Mouse (Mus musculus): ENCODE measurements around the gene Gm45521. TPM values are rescaled to one million over a fixed set of nuclear protein-coding genes. Genes with fewer than 3 reads are reported as not detected.

Gene Gm45521
- not detected for polyA plus RNA-seq (2014; fragmentation: Illumina TruSeq; extraction: RNeasy Lipid Tissue Mini Kit (QIAGEN cat#74804); ENCODE audit: low read depth, low replicate concordance)

GRCm38 (mm10) chr14:7957049-7957448 lies at the start of gene Gm45521:
Gm45521 (plus strand) TSS chr14:7957288.

GRCm38 (mm10) chr14:7994271-7994767 lies 37.2 kb downstream of the Gm45521 start, which contains the start of gene Dnase1l3:
Dnase1l3 (minus strand) TSS chr14:7994573.

DNA sequence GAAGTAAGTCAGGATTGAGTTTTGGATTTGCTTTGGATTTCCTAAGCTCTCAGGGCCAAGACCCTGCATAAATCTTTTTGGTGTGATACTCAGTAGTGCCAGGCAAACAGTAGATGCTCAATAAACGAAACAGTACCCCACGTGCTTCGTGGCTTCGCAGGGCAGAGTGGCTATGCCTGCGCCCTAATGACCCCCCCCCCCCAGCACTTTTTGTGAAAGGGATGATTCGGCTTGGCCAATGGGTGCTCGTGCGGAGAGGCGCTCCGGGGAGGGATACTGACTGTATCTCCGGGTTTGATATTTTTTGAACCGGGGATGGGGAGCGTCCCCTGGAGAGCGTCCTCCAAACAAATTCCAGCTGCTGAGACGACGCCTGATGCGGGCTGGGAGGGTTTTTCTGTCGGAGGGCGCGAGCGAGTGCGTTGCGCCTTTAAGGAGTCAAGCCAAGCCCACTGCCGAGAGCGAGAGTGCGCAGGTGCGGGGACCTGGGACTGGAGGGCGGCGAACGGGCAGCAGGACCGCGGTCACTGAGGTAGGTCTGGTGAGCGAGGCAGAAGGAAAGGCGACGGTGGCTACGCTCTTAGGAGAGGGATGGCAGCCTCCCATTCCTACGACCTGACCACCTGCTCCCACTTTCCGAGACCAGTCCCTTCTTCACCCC lies 45.5 kb downstream of the Gm45521 start, which contains the start of gene Abhd6:
Gene Abhd6 (plus strand): TSS at position 471 of the 661 bp plus-strand sequence.

Other genes starting within 250 kb of the Gm45521 start
- gene Gm26661, start 165.7 kb upstream of the Gm45521 start, polyA plus RNA-seq (2014; fragmentation: Illumina TruSeq; extraction: RNeasy Lipid Tissue Mini Kit (QIAGEN cat#74804); ENCODE audit: low read depth, low replicate concordance), result 0.93 TPM
- 27.3 TPM for gene Flnb, start 139.3 kb upstream of the Gm45521 start, polyA plus RNA-seq (2014; fragmentation: Illumina TruSeq; extraction: RNeasy Lipid Tissue Mini Kit (QIAGEN cat#74804); ENCODE audit: low read depth, low replicate concordance)
- 0.57 TPM for gene Dnase1l3, start 37.3 kb downstream of the Gm45521 start, polyA plus RNA-seq (2014; fragmentation: Illumina TruSeq; extraction: RNeasy Lipid Tissue Mini Kit (QIAGEN cat#74804); ENCODE audit: low read depth, low replicate concordance)
- 12.5 TPM for gene Abhd6, start 45.6 kb downstream of the Gm45521 start, polyA plus RNA-seq (2014; fragmentation: Illumina TruSeq; extraction: RNeasy Lipid Tissue Mini Kit (QIAGEN cat#74804); ENCODE audit: low read depth, low replicate concordance)
- gene Rpp14, start 123.1 kb downstream of the Gm45521 start, polyA plus RNA-seq (2014; fragmentation: Illumina TruSeq; extraction: RNeasy Lipid Tissue Mini Kit (QIAGEN cat#74804); ENCODE audit: low read depth, low replicate concordance), result 23.9 TPM
- gene Pxk, start 140.9 kb downstream of the Gm45521 start, polyA plus RNA-seq (2014; fragmentation: Illumina TruSeq; extraction: RNeasy Lipid Tissue Mini Kit (QIAGEN cat#74804); ENCODE audit: low read depth, low replicate concordance), result 31.4 TPM
- 123 TPM for gene Pdhb, start 215.7 kb downstream of the Gm45521 start, polyA plus RNA-seq (2014; fragmentation: Illumina TruSeq; extraction: RNeasy Lipid Tissue Mini Kit (QIAGEN cat#74804); ENCODE audit: low read depth, low replicate concordance)

Measured in adipose tissue, adult 10 weeks (tissue).